Mouse (Mus musculus) liver, embryonic 11.5 days (tissue): ENCODE data around the gene Mark2. TPM values are rescaled to one million over a fixed set of nuclear protein-coding genes. Genes with fewer than 3 reads are reported as not detected.

ENCODE experiments used
- ATAC-seq: fragments of 200-750 bp; cut with Nextera tagmentation; replicated peaks from 2 replicates; pipeline ENCODE4 v1.8.0; 2017; ENCODE audit warnings: moderate number of reproducible peaks, mild to moderate bottlenecking, moderate TSS enrichment, moderate library complexity; ENCODE audit not compliant: low FRiP score
- DNase-seq: peaks from one replicate; pipeline ENCODE4 v3.0.0-alpha.2; 2017; ENCODE audit warnings: low spot score
- H3K27ac ChIP-seq: fragments of 300-500 bp; sonication (generic); 2 replicates; pipeline ENCODE4 v1.5.1; 2014; ENCODE audit warnings: mild to moderate bottlenecking, low read depth, low read length, control low read depth
- H3K27me3 ChIP-seq: fragments of 300-500 bp; sonication (generic); replicated peaks from 2 replicates; pipeline ENCODE4 v1.6.1; 2014; ENCODE audit warnings: low read length, mixed read lengths; ENCODE audit not compliant: control insufficient read depth, insufficient read depth
- H3K36me3 ChIP-seq: fragments of 300-500 bp; sonication (generic); 2 replicates; pipeline ENCODE4 v1.6.1; 2014; ENCODE audit warnings: mild to moderate bottlenecking, low read length, moderate library complexity, mixed read lengths; ENCODE audit not compliant: control insufficient read depth, insufficient read depth
- H3K4me1 ChIP-seq: fragments of 300-500 bp; sonication (generic); replicated peaks from 2 replicates; pipeline ENCODE4 v1.6.1; 2014; ENCODE audit warnings: low read length, mixed read lengths; ENCODE audit not compliant: control insufficient read depth, insufficient read depth
- H3K4me2 ChIP-seq: fragments of 300-500 bp; sonication (generic); 2 replicates; pipeline ENCODE4 v1.6.1; 2014; ENCODE audit warnings: mild to moderate bottlenecking, control low read depth, moderate library complexity
- H3K4me3 ChIP-seq: fragments of 300-500 bp; sonication (generic); 2 replicates; pipeline ENCODE4 v1.5.1; 2014; ENCODE audit warnings: low read depth, low read length, control low read depth
- H3K9ac ChIP-seq: fragments of 300-500 bp; sonication (generic); 2 replicates; pipeline ENCODE4 v1.6.1; 2014; ENCODE audit warnings: low read depth, low read length, control low read depth
- H3K9me3 ChIP-seq: fragments of 300-500 bp; sonication (generic); 2 replicates; pipeline ENCODE4 v1.6.1; 2016; ENCODE audit warnings: low read length, inconsistent platforms, mixed read lengths; ENCODE audit not compliant: control insufficient read depth
- WGBS: fragments of 180-500 bp; shearing (Covaris S2); extraction: QIAGEN DNeasy Blood & Tissue Kit; methylation state at CpG from one replicate; pipeline ENCODE4 v1.1.7; 2014; 5-methylcytosine and 5-hydroxymethylcytosine counted together
- polyA plus RNA-seq: library from polyadenylated mRNA; unstranded; fragments of >200 nt; fragmentation: Nextera tagmentation; extraction: Ambion mirVana; gene quantifications from 2 replicates; pipeline ENCODE4 v1.2.1, GENCODE M21; 2014

Gene Mark2
- polyA plus RNA-seq, 1 experiment from 2014 or later = 50.3 TPM

DNA sequence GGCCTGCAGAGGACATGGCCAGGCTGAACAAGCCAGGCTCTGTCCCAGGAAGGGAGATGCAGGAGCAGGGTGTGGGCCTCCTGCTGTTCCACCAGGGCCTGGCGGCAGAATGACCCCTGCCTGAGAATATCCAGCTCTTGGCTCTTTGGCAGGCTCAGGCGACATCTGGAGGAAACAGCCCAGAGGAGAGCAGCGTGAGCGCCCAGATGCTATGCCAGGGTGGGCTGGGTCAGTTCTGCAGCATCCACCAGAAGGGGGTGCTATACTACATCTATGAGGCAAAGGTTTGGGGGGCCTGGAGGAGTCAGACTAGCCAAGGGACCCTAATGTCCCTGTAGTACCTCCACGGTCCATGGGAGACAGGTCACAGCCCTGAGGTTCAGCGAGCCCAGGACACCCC lies 62.5 kb downstream of the Mark2 start:
- no peak overlapping the region for H3K27ac ChIP-seq
- H3K36me3 ChIP-seq = peaks cover 54% of the 10 kb centered on the region
- no peak overlapping the region for H3K9ac ChIP-seq
- H3K4me1 ChIP-seq = 0 out of 2 replicates have a peak, but pooled peaks cover 3% of the 10 kb centered on the region
- ATAC-seq = 0 out of 2 replicates have a peak, but pooled peaks have one; percentile 27
- H3K4me2 ChIP-seq = no peak overlapping the region
- no peaks in the 10 kb centered on the region for H3K9me3 ChIP-seq
- no peak overlapping the region for H3K4me3 ChIP-seq
- DNase-seq = no peak
- 56% methylated on average over 6 of the region's 6 CpGs for WGBS
- H3K27me3 ChIP-seq = no peaks in the 10 kb centered on the region

DNA sequence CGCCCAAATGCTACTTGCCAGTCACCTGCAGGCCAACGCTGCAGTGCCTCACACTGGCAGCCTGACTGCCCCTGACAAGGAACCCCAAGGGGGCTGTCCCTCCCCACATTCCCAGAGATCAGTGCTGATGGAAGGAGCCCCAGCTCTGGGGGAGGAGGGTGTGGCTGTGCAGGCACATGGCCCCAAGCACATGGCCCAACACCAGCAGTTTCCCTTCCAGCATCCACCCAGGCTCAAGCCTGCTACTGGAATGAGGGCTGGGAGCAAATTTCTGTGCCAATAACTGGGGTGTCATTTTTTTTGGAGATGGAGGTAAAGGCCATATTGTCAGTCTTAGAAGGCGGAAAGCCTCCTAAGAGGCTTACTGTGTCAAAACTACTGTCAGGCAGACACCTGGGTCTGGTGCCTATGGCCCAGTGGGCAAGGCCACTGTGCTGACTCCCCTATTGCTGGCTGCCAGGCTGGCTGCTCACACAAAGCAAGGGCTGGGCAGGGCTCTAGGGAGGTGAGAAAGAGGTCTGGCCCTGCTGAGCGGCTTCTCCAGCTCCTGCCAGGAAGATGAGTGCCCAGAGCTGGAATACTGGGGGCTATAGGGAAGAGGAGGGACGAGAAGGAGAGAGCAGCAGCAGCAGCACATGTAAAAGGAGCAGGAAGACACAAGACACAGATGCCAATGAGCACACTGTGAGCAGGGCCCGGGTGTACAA lies 63.3 kb downstream of the Mark2 start:
- no peak for ATAC-seq
- peaks cover 56% of the 10 kb centered on the region for H3K36me3 ChIP-seq

GRCm38 (mm10) chr19:7276796-7277195 lies 64.9 kb downstream of the Mark2 start:
- Histone ChIP-seq H3K27ac (no peak overlapping the region), H3K9me3 (no peaks in the 10 kb centered on the region), H3K4me2 (no peak overlapping the region), H3K4me1 (0 out of 2 replicates have a peak, but pooled peaks cover 3% of the 10 kb centered on the region), H3K9ac (no peak overlapping the region), H3K27me3 (no peaks in the 10 kb centered on the region), H3K4me3 (no peak overlapping the region), H3K36me3 (peaks cover 51% of the 10 kb centered on the region)
- 83% methylated on average over 7 of the region's 7 CpGs for WGBS
- no peak for ATAC-seq
- no peak for DNase-seq

More for the DNA sequence above, 63.3 kb downstream of the Mark2 start:
- 0 out of 2 replicates have a peak, but pooled peaks cover 3% of the 10 kb centered on the region for H3K4me1 ChIP-seq
- WGBS = 85% methylated on average over 6 of the region's 6 CpGs
- no peaks in the 10 kb centered on the region for H3K27me3 ChIP-seq
- no peak for DNase-seq
- no peak overlapping the region for H3K27ac ChIP-seq
- H3K4me2 ChIP-seq = no peak overlapping the region
- no peak overlapping the region for H3K4me3 ChIP-seq
- H3K9me3 ChIP-seq = no peaks in the 10 kb centered on the region
- no peak overlapping the region for H3K9ac ChIP-seq

DNA sequence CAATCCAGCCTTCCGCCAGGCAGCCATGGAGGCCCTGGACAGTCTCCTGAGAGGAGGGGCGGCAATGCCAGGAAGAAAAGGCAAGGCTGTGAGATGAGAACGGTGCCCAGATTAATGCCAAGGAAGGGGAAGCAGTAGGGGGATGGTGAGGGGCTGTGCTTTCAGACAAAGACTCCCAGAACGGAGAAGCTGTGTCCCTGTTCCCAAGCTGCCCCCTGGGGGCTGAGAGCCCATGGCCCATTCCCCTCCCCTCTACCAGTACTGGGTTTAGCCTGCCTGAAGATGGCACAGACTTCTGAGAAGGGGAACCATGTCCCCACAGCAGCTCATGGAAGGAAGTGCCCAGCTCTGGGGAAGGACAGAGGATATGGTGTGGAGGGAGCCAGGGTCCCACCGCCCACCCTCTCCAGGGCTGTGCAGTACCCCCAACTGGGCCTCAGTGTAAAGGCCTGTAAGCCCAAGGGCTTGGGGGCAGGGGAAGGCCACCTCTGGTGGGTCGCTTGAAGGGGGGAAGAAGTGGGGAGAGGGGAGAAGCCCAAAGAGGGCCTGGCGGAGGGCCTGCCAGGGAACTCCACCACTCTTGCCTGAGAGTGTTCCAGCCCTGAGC lies 65.5 kb downstream of the Mark2 start:
- H3K9me3 ChIP-seq = no peaks in the 10 kb centered on the region
- no peak overlapping the region for H3K4me3 ChIP-seq
- ATAC-seq = no peak
- H3K4me2 ChIP-seq = no peak overlapping the region
- H3K4me1 ChIP-seq = 0 out of 2 replicates have a peak, but pooled peaks cover 3% of the 10 kb centered on the region
- no peak overlapping the region for H3K9ac ChIP-seq
- DNase-seq = no peak
- no peaks in the 10 kb centered on the region for H3K27me3 ChIP-seq
- peaks cover 48% of the 10 kb centered on the region for H3K36me3 ChIP-seq
- H3K27ac ChIP-seq = no peak overlapping the region
- 71% methylated on average over 7 of the region's 7 CpGs for WGBS

DNA sequence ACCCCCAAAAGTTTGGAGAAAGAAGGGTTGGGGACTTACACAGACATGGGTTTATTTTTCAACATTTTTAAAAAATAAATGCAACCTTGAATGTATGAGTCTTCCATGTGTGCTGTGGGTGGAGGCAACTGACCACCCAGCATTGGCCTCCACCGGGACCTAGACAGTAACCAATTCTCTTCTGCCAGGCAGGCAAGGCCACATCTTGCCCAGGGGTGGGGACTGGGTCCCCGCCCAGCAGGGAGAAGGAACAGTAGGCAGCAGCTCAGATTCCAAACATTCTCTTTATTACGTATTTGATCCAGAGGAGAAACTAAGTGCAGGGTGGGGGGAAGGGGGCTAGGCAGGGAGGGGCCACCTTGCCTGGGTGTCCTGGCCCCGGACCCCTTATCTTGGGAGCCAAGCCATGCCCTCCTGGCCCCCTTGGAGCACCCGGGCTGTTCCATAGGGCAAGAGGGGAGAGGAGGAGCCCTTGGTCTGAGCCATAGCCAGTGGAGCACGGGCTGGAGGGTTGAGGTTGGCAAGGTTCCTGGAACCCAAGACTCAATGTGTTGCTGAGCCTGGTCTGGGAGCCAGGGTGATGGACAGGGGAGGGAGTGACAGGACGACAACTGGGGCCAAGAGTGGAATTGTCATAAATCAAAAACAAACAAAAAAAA lies 66.4 kb downstream of the Mark2 start:
- WGBS = 67% methylated on average over 7 of the region's 7 CpGs
- H3K9ac ChIP-seq = no peak overlapping the region
- H3K27me3 ChIP-seq = no peaks in the 10 kb centered on the region
- no peak overlapping the region for H3K4me2 ChIP-seq
- no peak for DNase-seq
- H3K4me3 ChIP-seq = no peak overlapping the region
- peaks cover 45% of the 10 kb centered on the region for H3K36me3 ChIP-seq
- H3K9me3 ChIP-seq = no peaks in the 10 kb centered on the region
- H3K4me1 ChIP-seq = 0 out of 2 replicates have a peak, but pooled peaks cover 3% of the 10 kb centered on the region
- ATAC-seq = no peak
- H3K27ac ChIP-seq = no peak overlapping the region

DNA sequence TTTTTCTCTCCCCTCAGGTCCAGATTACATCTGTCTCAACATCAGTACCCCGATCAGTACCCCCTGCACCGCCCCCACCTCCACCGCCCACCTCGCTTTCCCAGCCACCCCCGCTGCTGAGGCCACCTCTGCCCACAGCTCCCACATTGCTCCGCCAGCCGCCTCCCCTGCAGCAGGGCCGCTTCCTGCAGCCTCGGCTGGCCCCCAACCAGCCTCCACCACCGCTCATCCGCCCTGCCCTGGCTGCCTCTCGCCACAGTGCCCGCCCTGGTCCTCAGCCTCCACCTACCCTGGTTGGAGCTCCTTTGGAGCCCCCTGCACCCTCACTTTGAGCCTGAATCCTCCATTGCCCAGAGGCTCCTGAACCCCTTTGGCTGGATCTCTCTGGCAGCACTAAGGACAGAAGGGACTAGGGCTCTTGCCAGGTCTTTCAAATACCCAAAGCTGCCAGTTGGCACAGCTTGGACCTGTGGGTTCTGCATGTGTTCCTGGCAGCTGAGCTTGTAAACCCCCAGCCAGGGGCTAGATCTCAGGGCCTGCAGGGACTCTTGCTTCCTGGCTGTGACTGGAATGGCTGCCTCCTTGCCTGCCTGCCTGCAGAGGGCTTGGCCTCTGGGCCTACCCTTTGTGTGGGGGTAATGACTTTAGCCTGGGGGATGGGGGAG lies 67.2 kb downstream of the Mark2 start:
- Histone ChIP-seq H3K4me3 (no peak overlapping the region), H3K9ac (no peak overlapping the region), H3K4me2 (no peak overlapping the region), H3K36me3 (peaks cover 45% of the 10 kb centered on the region), H3K27ac (no peak overlapping the region), H3K4me1 (peaks cover 9% of the 10 kb centered on the region), H3K9me3 (no peaks in the 10 kb centered on the region), H3K27me3 (no peaks in the 10 kb centered on the region)
- no peak for ATAC-seq
- DNase-seq = no peak
- 78% methylated on average over 13 of the region's 13 CpGs for WGBS

GRCm38 (mm10) chr19:7273486-7273885 lies 68.2 kb downstream of the Mark2 start:
- no peak overlapping the region for H3K4me2 ChIP-seq
- WGBS = 86% methylated on average over 4 of the region's 4 CpGs
- no peak overlapping the region for H3K4me3 ChIP-seq
- peaks cover 10% of the 10 kb centered on the region for H3K4me1 ChIP-seq
- H3K27me3 ChIP-seq = no peaks in the 10 kb centered on the region
- no peaks in the 10 kb centered on the region for H3K9me3 ChIP-seq
- H3K9ac ChIP-seq = no peak overlapping the region
- H3K36me3 ChIP-seq = peaks cover 40% of the 10 kb centered on the region
- H3K27ac ChIP-seq = no peak overlapping the region
- DNase-seq (no peak), ATAC-seq (no peak)

- Histone ChIP-seq H3K27ac (no peak overlapping the region; the same call in 1 of the 2 replicates), H3K4me2 (peak overlapping the region; percentile 80), H3K9ac (peak overlapping the region; percentile 71), H3K9me3 (no peaks in the 10 kb centered on the region), H3K4me3 (peak overlapping the region; percentile 61), H3K4me1 (peaks cover 38% of the 10 kb centered on the region), H3K36me3 (peaks cover 19% of the 10 kb centered on the region), H3K27me3 (no peaks in the 10 kb centered on the region)
- DNase-seq = no peak
- ATAC-seq = 0 out of 2 replicates have a peak, but pooled peaks have one; percentile 5
- WGBS = 9% methylated on average over 11 of the region's 11 CpGs
These were observed 72.2 kb downstream of the Mark2 start for GRCm38 (mm10) chr19:7269290-7270044.
